Mouse (Mus musculus): ENCODE data around the gene Gm49359.
"Not testable (repeated sequence)": the region's sequence is repeated elsewhere in the genome, so short reads cannot be mapped to it uniquely, and the experiment has no call there.

Gm49359 gene

DNA sequence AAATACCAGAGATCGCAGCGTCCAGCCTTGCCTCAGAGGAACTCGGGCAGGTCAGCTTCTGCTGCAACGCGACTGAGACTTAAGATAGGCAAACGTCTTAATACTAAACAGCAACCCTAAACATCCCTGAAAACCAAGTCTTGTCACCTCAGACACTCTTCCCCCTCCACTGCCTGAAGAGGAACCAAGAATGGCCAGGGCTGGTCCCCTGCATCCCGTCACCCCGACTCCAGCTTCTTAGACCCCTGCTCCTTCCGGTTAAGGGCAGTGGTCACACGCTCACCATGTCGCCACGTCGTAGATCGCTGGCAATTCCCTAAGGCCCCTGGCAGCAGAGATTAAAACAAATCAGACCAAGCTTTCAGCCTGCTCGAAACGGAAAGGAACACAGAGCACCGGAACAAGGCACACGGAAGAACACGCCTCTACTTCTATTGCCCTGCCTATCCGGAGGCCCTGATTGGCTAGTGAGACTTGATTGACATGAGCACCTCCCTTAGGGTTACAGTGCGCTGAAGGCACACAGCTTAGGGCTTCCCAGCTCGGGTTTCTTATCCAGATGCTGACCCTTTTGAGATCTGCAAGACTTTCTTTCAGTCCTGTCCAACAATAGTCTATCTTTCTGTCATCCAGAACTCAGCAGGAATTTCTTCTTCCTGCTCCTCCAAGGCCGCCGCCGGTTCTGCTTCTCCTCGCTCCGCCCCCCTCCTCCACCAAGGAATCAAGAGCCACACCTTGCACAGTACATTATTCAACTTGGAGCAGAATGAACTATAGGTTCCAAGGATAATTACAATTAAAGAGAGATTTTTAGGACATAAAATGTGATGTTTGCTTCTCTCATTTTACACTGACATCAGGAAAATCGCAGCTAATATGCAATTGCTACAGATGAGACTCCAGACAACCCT lies at the start of gene Gm49359:
Gm49359 (minus strand) TSS at position 409 of the 911 bp plus-strand sequence.
- peak; percentile 91 to 93 for DNase-seq

DNA sequence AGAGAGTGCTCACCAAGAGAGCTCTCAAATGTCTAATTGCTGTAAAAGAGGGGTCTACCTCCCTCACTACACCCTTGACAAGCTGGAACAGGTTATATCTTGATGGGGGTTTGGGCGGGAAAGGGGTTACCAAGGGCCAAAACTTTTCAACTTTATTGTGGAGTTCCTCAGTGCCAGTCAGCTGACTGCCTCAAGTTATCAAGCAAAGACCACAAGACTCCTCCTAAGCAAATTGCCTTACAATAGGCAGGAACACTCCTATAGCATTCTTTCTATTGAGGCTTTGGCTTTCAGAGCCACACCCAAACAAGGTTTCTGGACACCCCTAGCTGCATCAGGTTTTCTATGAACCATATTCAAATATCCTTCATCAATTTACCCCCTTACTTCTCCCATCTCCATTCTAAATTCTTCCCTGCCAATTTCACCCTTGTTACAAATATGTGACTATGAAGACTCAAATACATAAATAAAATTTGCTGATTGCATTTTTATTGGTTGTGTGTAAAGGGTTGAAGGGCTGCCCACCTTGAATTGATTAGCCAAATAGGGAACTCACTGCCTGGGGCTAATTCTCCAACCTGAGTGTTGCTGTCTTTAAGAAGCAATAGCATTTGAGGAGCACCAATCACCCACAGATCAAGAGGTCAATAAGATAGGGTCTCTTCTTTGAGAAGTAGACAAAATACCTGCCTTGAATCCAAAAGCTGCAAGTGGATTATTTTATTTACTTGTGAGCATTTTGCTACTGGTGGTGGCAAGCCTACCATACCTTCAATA lies 44.2 kb upstream of the Gm49359 start:
- DNase-seq = not testable (repeated sequence)

DNA sequence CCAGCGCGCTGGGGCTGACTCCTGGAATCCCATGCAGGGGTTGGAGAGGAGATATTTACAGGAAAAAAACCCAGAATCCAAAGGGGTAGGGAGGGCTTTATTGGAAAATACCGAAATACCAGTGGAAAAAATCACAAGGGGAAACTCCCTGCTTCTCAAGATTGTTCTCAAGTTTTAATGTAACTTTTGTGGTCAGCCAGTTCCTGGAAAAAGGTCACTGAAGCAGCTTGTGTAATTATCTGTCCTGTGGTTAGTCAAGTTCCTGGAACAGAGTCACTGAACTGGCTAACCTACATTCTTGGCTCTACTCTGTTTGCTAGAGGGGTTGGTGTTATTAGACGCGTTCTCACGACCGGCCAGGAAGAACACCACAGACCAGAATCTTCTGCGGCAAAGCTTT lies 6.0 kb upstream of the Gm49359 start:
- DNase-seq = peak in 1 of 2 experiments; percentile 6

DNA sequence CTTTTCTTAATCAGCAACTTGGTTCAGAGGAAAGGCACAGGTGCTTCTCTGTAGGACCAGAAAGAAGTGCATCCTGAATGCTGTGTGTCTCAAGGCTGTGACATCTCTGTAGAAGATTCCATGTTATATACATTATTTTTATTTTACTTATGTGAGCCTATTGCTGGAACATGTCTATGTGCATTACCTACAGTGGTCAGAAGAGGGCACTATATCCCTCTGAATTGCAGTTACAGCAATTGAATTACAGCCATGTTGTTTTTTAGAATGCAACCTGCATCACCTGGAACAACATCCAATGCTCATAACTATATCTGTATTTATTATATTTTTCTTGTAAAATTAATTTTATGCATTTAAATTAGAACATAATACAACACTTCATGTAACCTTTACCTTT lies 3.3 kb upstream of the Gm49359 start:
- DNase-seq = peak in 1 of 2 experiments; percentile 7
